Mouse (Mus musculus) stomach, postnatal 0 days (tissue): ENCODE measurements around the gene Slc5a10. TPM values are rescaled to one million over a fixed set of nuclear protein-coding genes. Genes with fewer than 3 reads are reported as not detected.

ENCODE experiments used
- ATAC-seq: fragments of 200-750 bp; cut with Nextera tagmentation; 2 replicates; pipeline ENCODE4 v1.8.0; 2017; ENCODE audit not compliant: low FRiP score, low TSS enrichment
- DNase-seq: peaks from one replicate; pipeline ENCODE4 v3.0.0-alpha.2; 2016; ENCODE audit warnings: low spot score
- H3K27ac ChIP-seq: fragments of 300-500 bp; sonication (generic); replicated peaks from 2 replicates; pipeline ENCODE4 v1.5.1; 2014; ENCODE audit warnings: mild to moderate bottlenecking, control low read depth
- H3K27me3 ChIP-seq: fragments of 300-500 bp; sonication (generic); 2 replicates; pipeline ENCODE4 v1.6.1; 2014; ENCODE audit warnings: low read length; ENCODE audit not compliant: control insufficient read depth, insufficient read depth
- H3K36me3 ChIP-seq: fragments of 300-500 bp; sonication (generic); 2 replicates; pipeline ENCODE4 v1.6.1; 2014; ENCODE audit warnings: low read length, mixed read lengths; ENCODE audit not compliant: control insufficient read depth, insufficient read depth
- H3K4me1 ChIP-seq: fragments of 300-500 bp; sonication (generic); replicated peaks from 2 replicates; pipeline ENCODE4 v1.6.1; 2014; ENCODE audit warnings: antibody characterized with exemption; ENCODE audit not compliant: control insufficient read depth, insufficient read depth
- H3K4me2 ChIP-seq: fragments of 300-500 bp; sonication (generic); replicated peaks from 2 replicates; pipeline ENCODE4 v1.6.1; 2014; ENCODE audit warnings: low read depth, mild to moderate bottlenecking, control low read depth, moderate library complexity
- H3K4me3 ChIP-seq: fragments of 300-500 bp; sonication (generic); 2 replicates; pipeline ENCODE4 v1.5.1; 2014; ENCODE audit warnings: low read depth, low read length, control low read depth
- H3K9ac ChIP-seq: fragments of 300-500 bp; sonication (generic); 2 replicates; pipeline ENCODE4 v1.6.1; 2014; ENCODE audit warnings: mild to moderate bottlenecking, low read length, control low read depth, mixed read lengths
- H3K9me3 ChIP-seq: fragments of 300-500 bp; sonication (generic); 2 replicates; pipeline ENCODE4 v1.6.1; 2016; ENCODE audit warnings: low read length; ENCODE audit not compliant: control insufficient read depth
- CTCF ChIP-seq: IDR thresholded peaks from 2 replicates; pipeline ENCODE4 v1.5.1; 2016; ENCODE audit warnings: antibody characterized with exemption, low read depth, mild to moderate bottlenecking, moderate library complexity
- EP300 ChIP-seq: optimal IDR thresholded peaks from 2 replicates; pipeline ENCODE3; 2016; ENCODE audit warnings: antibody characterized with exemption
- WGBS: fragments of 180-500 bp; shearing (Covaris S2); extraction: QIAGEN DNeasy Blood & Tissue Kit; methylation state at CpG from one replicate; pipeline ENCODE4 v1.1.7; 2014; 5-methylcytosine and 5-hydroxymethylcytosine counted together
- polyA plus RNA-seq: library from polyadenylated mRNA; unstranded; fragments of >200 nt; fragmentation: Nextera tagmentation; extraction: Ambion mirVana; gene quantifications from 2 replicates; pipeline ENCODE4 v1.2.1, GENCODE M21; 2015

Slc5a10 gene
- polyA plus RNA-seq, 1 experiment from 2014 or later, result not detected

DNA sequence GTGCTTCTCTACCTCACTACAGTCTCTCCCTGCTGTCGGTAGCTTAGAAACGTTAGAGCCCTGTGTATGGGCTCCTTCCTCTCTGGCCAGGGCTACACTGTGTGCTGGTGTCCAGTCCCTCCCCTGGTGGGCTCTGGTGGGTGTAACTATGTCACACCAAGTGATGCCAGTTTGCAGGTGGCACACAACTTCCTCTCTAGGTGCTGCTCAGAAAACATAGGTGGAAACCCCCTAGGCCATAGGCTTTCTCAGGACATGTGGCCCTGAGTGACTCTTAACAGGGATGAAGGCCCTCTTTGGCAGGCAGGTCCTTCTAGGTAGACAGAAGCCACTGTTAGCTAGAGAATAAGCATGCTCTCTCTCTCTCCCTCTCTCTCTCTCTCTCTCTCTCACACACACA is 63.2 kb downstream of the Slc5a10 start:
- TF ChIP-seq CTCF (no peak), EP300 (no peak)
- DNase-seq (no peak), ATAC-seq (no peak)
- Histone ChIP-seq H3K27ac (no peak overlapping the region), H3K27me3 (no peaks in the 10 kb centered on the region), H3K9ac (no peak overlapping the region), H3K4me1 (no peaks in the 10 kb centered on the region), H3K36me3 (no peaks in the 10 kb centered on the region), H3K9me3 (no peaks in the 10 kb centered on the region), H3K4me3 (no peak overlapping the region), H3K4me2 (no peak overlapping the region)
- WGBS, result 60% methylated on average over 2 of the region's 2 CpGs

DNA sequence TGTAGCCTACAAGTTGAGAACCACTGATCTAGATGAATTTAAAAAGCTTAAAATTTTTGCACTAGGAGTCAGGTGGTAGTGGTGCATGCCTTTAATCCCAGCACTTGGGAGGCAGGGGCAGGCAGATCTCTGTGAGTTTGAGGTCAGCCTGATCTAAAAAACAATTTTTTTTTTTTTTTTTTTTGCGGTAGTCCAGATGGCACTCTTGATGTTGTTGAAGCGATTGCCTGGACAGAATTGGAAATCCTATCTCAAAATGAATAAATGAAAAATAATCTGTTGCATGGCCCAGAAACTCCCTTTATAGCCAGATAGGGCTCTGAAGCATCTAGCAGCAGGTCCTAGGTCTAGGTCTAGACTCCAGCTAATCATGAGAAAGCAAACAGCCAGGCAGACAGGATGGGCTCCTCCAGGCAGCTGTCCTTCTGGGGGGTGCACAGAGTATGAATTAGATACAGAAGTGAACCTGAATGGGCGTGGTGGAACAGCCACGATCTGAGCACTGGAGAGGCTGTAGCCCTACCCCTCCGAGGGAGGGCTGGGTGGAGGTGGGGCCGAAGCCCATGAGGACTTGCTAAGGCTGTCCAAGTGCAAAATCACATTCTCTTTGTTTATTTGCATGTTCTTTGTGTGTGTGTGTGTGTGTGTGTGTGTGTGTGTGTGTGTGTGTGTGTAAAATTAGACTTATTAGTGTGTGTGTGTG is 64.3 kb downstream of the Slc5a10 start:
- H3K4me3 ChIP-seq, result no peak overlapping the region
- no peak for TF ChIP-seq CTCF
- TF ChIP-seq EP300, result no peak
- no peak for DNase-seq
- ATAC-seq, result no peak
- H3K4me2 ChIP-seq, result no peak overlapping the region
- no peaks in the 10 kb centered on the region for H3K9me3 ChIP-seq
- no peaks in the 10 kb centered on the region for H3K4me1 ChIP-seq
- H3K27ac ChIP-seq, result no peak overlapping the region
- 55% methylated on average over 6 of the region's 6 CpGs for WGBS
- no peaks in the 10 kb centered on the region for H3K27me3 ChIP-seq
- no peaks in the 10 kb centered on the region for H3K36me3 ChIP-seq
- no peak overlapping the region for H3K9ac ChIP-seq

DNA sequence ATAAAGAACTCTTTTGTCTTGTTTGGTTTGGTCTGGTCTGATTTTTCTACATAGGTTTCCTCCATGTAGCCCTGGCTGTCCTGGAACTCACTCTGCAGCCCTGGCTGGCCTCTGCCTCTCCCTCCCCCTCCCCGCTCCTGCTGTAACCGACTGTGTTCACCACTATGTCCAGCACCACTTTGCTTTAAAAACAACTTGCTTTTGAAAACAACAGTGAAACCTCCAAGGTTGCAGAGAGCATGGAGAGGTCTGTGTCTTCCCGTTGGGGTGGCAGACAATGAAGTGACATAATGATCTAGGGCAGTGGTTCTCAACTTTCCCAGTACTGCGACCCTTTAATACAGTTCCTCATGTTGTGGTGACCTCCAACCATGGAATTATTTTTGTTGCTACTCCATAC is 65.0 kb downstream of the Slc5a10 start:
- Histone ChIP-seq H3K27me3 (no peaks in the 10 kb centered on the region), H3K4me2 (no peak overlapping the region), H3K9ac (no peak overlapping the region), H3K27ac (no peak overlapping the region), H3K9me3 (no peaks in the 10 kb centered on the region), H3K4me3 (no peak overlapping the region), H3K4me1 (no peaks in the 10 kb centered on the region), H3K36me3 (no peaks in the 10 kb centered on the region)
- no peak for TF ChIP-seq EP300
- TF ChIP-seq CTCF, result no peak
- DNase-seq (no peak), ATAC-seq (no peak)
- WGBS, result 63% methylated on average over 4 of the region's 4 CpGs

DNA sequence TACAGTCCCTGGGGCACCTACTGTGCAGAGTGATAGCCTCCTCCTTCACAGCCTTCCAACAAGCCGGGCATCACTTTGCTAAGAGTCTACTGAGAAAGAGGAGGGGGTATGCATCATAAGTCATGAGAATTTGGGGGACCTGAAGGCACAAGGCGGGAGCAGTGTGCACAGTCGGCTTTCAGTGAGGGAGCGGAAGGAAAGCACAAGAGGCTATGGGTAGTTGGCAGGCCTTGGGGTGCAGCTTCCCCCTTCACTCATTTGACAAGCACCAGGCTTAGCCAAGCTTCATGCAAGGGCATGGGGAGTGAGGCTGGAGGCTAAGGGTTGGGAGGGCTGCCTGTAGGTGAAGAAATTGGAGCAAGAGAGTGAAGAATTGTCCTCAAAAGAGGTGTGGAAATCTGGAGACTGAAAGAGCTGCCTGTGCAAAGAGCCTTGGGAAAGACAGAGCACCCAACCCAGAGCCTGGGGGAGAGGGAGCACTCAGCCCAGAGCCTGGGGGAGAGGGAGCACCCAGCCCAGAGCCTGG is 65.8 kb downstream of the Slc5a10 start:
- ATAC-seq (no peak), DNase-seq (no peak)
- Histone ChIP-seq H3K4me1 (no peaks in the 10 kb centered on the region), H3K27me3 (no peaks in the 10 kb centered on the region), H3K9me3 (no peaks in the 10 kb centered on the region), H3K4me2 (no peak overlapping the region), H3K36me3 (no peaks in the 10 kb centered on the region), H3K4me3 (no peak overlapping the region), H3K9ac (no peak overlapping the region), H3K27ac (no peak overlapping the region)
- WGBS, result 85% methylated on average over 4 of the region's 4 CpGs
- no peak for TF ChIP-seq EP300
- TF ChIP-seq CTCF, result no peak

DNA sequence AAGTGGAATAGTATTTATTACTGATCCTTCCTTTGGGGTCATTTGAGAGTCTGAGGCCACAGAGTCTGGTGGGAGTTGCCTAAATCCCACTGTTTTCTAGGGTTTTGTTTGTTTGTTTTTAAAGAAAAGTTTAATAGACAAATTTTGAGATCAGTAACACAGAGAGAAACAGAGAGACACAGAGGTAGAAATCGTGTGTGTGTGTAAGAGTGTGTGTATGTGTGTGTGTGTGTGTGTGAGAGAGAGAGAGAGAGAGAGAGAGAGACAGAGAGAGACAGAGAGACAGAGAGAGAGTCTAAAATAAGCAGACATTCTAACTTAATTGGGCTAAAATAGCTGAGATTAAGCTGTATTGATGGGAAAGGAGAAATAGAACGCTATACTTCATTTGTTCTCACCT is 67.1 kb downstream of the Slc5a10 start:
- no peaks in the 10 kb centered on the region for H3K9me3 ChIP-seq
- DNase-seq, result no peak
- no peak overlapping the region for H3K4me3 ChIP-seq
- no peak for ATAC-seq
- no peak for TF ChIP-seq EP300
- no peak for TF ChIP-seq CTCF
- H3K27me3 ChIP-seq, result no peaks in the 10 kb centered on the region
- H3K36me3 ChIP-seq, result no peaks in the 10 kb centered on the region
- no peaks in the 10 kb centered on the region for H3K4me1 ChIP-seq
- 53% methylated on average over 2 of the region's 2 CpGs for WGBS
- H3K9ac ChIP-seq, result no peak overlapping the region
- H3K4me2 ChIP-seq, result no peak overlapping the region; the same call in 1 of the 2 replicates
- no peak overlapping the region for H3K27ac ChIP-seq

DNA sequence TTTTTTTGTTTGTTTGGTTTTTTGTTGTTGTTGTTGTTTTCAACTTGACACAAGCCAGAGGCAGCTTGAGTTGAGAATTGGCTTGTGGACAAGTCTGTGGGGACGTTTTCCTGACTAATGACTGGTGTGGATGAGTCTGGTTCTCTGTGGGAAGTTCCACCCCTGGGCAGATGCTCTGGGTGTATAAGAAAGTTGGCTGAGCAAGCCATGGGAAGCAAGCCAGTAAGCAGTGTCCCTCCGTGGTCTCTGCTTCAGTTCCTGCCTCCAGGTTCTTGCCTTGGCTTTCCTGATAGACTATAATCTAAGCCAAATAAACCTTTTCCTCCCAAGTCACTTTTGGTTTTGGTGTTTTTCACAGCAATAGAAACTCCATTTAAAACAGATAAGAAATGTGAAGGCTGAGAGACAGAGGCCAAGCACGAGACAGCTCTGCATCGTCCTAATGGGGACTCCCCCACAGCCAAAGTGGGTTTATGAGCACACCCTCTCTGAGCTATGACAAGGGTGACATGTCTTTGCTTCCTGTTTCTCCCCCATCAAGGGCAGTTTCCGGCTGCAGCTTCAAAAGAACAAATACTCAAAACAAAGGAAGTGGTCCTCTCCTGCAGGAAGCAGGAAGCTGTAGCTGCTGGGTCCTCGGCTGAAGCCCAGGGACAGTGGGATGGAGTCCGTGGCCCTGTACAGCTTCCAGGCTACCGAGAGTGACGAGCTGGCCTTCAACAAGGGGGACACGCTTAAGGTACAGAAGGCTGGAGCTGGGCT is 67.8 kb downstream of the Slc5a10 start, which contains the start of gene Grap:
Gene Grap (plus strand): TSS at position 580 of the 762 bp plus-strand sequence.
- TF ChIP-seq CTCF (no peak), EP300 (no peak)
- no peak within 1 kb of the TSS for H3K4me3 ChIP-seq
- no peak for ATAC-seq
- no peaks in the 10 kb centered on the region for H3K4me1 ChIP-seq
- no peak within 1 kb of the TSS for H3K27ac ChIP-seq
- no peak within 1 kb of the TSS; the same call in 1 of the 2 replicates for H3K4me2 ChIP-seq
- H3K9me3 ChIP-seq, result no peaks in the 10 kb centered on the region
- H3K27me3 ChIP-seq, result no peaks in the 10 kb centered on the region
- H3K36me3 ChIP-seq, result no peaks in the 10 kb centered on the region
- WGBS, result 52% methylated on average over 10 of the region's 10 CpGs
- DNase-seq, result no peak
- H3K9ac ChIP-seq, result no peak within 1 kb of the TSS
